Mouse (Mus musculus) C2C12 (cell line): ENCODE measurements around the gene Islr. TPM values are rescaled to one million over a fixed set of nuclear protein-coding genes. Genes with fewer than 3 reads are reported as not detected.

ENCODE experiments used
- H3K27me3 ChIP-seq: one replicate; pipeline ENCODE4 v1.6.1; 2011; ENCODE audit not compliant: control insufficient read depth, insufficient read depth, insufficient read length
- H3K36me3 ChIP-seq: one replicate; pipeline ENCODE4 v1.6.1; 2011; ENCODE audit not compliant: control insufficient read depth, insufficient read depth
- H3K4me3 ChIP-seq: one replicate; pipeline ENCODE4 v1.5.1; 2011; ENCODE audit warnings: mild to moderate bottlenecking, control low read depth; ENCODE audit not compliant: poor library complexity, insufficient read depth, severe bottlenecking
- H3K79me2 ChIP-seq: one replicate; pipeline ENCODE4 v1.6.1; 2011; ENCODE audit not compliant: control insufficient read depth, insufficient read depth
- H3K79me3 ChIP-seq: one replicate; pipeline ENCODE4 v1.6.1; 2011; ENCODE audit warnings: low read depth, control low read depth
- H3ac ChIP-seq: one replicate; pipeline ENCODE3; 2011; ENCODE audit warnings: low read depth; ENCODE audit not compliant: control insufficient read depth, insufficient read length
- CEBPB ChIP-seq: IDR thresholded peaks from one replicate; pipeline ENCODE4 v1.6.1; 2011; ENCODE audit warnings: low read depth, mild to moderate bottlenecking, control low read depth, moderate library complexity
- CTCF ChIP-seq: IDR thresholded peaks from one replicate; pipeline ENCODE4 v1.5.1; 2011; ENCODE audit not compliant: control insufficient read depth, insufficient read depth, insufficient read length
- FOSL1 ChIP-seq: IDR thresholded peaks from one replicate; pipeline ENCODE4 v1.8.0; 2011; ENCODE audit warnings: mild to moderate bottlenecking, low read length; ENCODE audit not compliant: poor library complexity, insufficient read depth, severe bottlenecking
- MAX ChIP-seq: IDR thresholded peaks from one replicate; pipeline ENCODE4 v1.6.1; 2011; ENCODE audit warnings: mild to moderate bottlenecking, control low read depth
- MYOD1 ChIP-seq: IDR thresholded peaks from one replicate; pipeline ENCODE4 v1.6.1; 2011; ENCODE audit warnings: low read depth; ENCODE audit not compliant: control insufficient read depth, insufficient read length
- MYOG ChIP-seq: IDR thresholded peaks from one replicate; pipeline ENCODE4 v1.6.1; 2011; ENCODE audit not compliant: control insufficient read depth, insufficient read length; ENCODE audit errors: extremely low read depth
- USF1 ChIP-seq: IDR thresholded peaks from one replicate; pipeline ENCODE4 v1.6.1; 2011; ENCODE audit warnings: low read depth, mild to moderate bottlenecking, control low read depth, moderate library complexity
- polyA plus RNA-seq: library from polyadenylated mRNA; unstranded; fragments of >200 nt; fragmentation: generic; extraction: Trizol; gene quantifications from one replicate; pipeline ENCODE4 v1.2.1, GENCODE M21; 2012; ENCODE audit warnings: missing spikeins

Islr gene
- polyA plus RNA-seq, 1 experiment: 10.3 TPM

DNA sequence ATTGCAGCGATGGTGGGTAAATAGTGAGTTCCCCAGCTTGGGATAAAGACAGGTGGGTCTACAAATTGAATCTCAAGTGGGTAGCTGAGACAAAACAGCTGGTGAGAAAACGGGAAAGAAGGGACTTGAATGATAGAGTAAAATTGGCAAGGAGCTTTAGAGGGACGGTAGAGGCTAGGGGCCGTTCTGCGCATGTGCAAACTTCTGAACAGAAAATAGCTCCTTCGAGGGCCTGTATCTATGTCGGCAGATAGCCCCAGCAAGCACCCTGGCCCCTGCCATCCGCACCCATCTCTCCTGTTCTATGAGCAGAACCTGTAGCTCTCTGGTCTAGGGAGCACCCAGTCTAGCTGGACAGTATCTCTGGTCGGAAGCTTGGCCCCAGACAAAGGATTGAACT, 9.9 kb downstream of the Islr start:
- peaks cover 18% of the 10 kb centered on the region for H3K27me3 ChIP-seq
- no peaks in the 10 kb centered on the region for H3K79me2 ChIP-seq
- H3K36me3 ChIP-seq: no peaks in the 10 kb centered on the region
- no peak overlapping the region for H3ac ChIP-seq
- H3K79me3 ChIP-seq: no peaks in the 10 kb centered on the region
- H3K4me3 ChIP-seq: no peak overlapping the region
- no peak for TF ChIP-seq CEBPB
- no peak for TF ChIP-seq FOSL1
- TF ChIP-seq USF1: no peak
- no peak for TF ChIP-seq MYOG
- no peak for TF ChIP-seq MAX
- TF ChIP-seq MYOD1: no peak
- TF ChIP-seq CTCF: no peak

DNA sequence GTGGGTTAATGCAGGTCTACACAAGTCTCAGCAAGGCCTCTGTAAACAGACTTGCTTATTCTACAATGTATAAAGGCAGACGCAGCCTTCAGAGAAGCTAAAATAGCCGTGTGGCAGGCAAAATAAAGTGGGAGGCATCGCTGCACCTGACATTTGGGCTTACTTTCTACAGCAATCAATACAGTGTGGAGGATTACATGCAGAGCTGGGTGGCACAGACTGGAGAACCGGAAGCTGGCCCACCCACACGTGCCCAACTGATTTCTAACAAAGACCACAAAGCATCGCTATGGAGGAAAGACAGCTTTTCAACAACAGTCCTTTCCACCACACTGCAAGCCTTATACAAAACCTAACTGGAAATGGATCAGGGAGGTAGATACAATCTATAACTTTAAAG, 19.6 kb downstream of the Islr start:
- Histone ChIP-seq H3ac (no peak overlapping the region), H3K79me3 (no peaks in the 10 kb centered on the region), H3K4me3 (no peak overlapping the region), H3K27me3 (no peaks in the 10 kb centered on the region), H3K79me2 (no peaks in the 10 kb centered on the region), H3K36me3 (no peaks in the 10 kb centered on the region)
- TF ChIP-seq MAX (no peak), FOSL1 (no peak), CEBPB (no peak)

DNA sequence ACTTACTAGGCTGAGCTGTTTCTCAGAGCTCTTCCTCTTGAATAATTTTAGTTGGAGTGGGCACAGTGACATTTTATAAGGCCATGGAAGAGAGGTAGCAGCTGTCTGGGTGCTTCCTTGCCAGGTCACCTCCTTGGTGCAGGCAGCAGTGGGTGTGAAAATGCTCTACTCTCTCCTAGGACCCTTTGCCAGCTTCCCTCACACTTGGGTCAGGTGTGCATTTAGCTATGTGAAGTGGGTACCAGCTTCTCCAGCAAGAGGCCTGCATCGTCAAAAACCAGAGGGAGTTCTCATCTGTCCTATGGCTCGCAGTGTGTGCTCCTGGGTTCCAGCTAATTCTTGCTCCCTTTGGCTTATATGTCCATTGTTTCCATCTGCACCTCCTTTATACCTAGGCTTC, 24.7 kb downstream of the Islr start:
- Histone ChIP-seq H3K4me3 (no peak overlapping the region), H3K79me3 (no peaks in the 10 kb centered on the region), H3K36me3 (no peaks in the 10 kb centered on the region), H3K27me3 (no peaks in the 10 kb centered on the region), H3ac (no peak overlapping the region), H3K79me2 (no peaks in the 10 kb centered on the region)
- no peak for TF ChIP-seq USF1
- TF ChIP-seq CEBPB: no peak
- no peak for TF ChIP-seq CTCF
- no peak for TF ChIP-seq MYOG
- TF ChIP-seq FOSL1: no peak
- no peak for TF ChIP-seq MAX
- TF ChIP-seq MYOD1: no peak

DNA sequence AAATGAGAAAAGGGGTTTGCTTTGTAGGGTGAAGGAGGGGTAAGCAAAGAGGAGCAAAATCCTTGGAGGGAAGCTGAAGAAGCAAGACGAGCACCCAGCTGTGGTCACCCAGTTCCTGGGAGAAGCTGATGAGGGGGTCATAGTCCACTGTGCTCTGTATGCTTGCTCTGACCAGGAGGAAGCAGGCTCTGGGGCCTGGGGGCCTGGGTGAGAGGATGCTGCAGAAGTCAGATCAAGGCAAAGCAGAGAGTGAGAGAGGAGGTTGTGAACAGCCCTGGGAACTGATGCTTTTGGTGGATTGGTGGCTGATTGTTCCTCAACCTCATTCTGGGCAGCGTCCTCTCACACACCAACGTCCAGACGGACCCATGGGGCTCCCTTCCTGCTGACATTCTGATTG, 26.9 kb downstream of the Islr start:
- Histone ChIP-seq H3K79me3 (no peaks in the 10 kb centered on the region), H3K27me3 (no peaks in the 10 kb centered on the region), H3K79me2 (no peaks in the 10 kb centered on the region), H3K4me3 (no peak overlapping the region), H3K36me3 (no peaks in the 10 kb centered on the region), H3ac (no peak overlapping the region)
- TF ChIP-seq MYOD1: no peak
- TF ChIP-seq MAX: no peak
- no peak for TF ChIP-seq USF1
- TF ChIP-seq CTCF: no peak
- TF ChIP-seq CEBPB: no peak
- TF ChIP-seq MYOG: no peak
- no peak for TF ChIP-seq FOSL1

- Histone ChIP-seq H3K79me2 (no peaks in the 10 kb centered on the region), H3K79me3 (no peaks in the 10 kb centered on the region), H3K27me3 (no peaks in the 10 kb centered on the region), H3K4me3 (no peak overlapping the region), H3ac (no peak overlapping the region), H3K36me3 (no peaks in the 10 kb centered on the region)
- TF ChIP-seq MAX: no peak
- TF ChIP-seq CTCF: no peak
- no peak for TF ChIP-seq MYOG
- TF ChIP-seq CEBPB: no peak
- TF ChIP-seq MYOD1: no peak
- TF ChIP-seq USF1: no peak
- TF ChIP-seq FOSL1: no peak
Measured at GRCm38 (mm10) chr9:58175745-58176487, 28.2 kb downstream of the Islr start.

GRCm38 (mm10) chr9:58174818-58175251, 29.3 kb downstream of the Islr start:
- H3K79me2 ChIP-seq: no peaks in the 10 kb centered on the region
- H3K36me3 ChIP-seq: no peaks in the 10 kb centered on the region
- H3K4me3 ChIP-seq: no peak overlapping the region
- TF ChIP-seq MAX (no peak), CEBPB (no peak), CTCF (no peak), MYOG (no peak), USF1 (peak; percentile 79), MYOD1 (peak; percentile 75), FOSL1 (no peak)
- no peaks in the 10 kb centered on the region for H3K27me3 ChIP-seq
- no peak overlapping the region for H3ac ChIP-seq
- no peaks in the 10 kb centered on the region for H3K79me3 ChIP-seq
